Mouse (Mus musculus): ENCODE measurements around the gene Rabggtb. TPM values are rescaled to one million over a fixed set of nuclear protein-coding genes. Genes with fewer than 3 reads are reported as not detected.

Rabggtb gene
- polyA plus RNA-seq, 1 experiment = 2.3 TPM

DNA sequence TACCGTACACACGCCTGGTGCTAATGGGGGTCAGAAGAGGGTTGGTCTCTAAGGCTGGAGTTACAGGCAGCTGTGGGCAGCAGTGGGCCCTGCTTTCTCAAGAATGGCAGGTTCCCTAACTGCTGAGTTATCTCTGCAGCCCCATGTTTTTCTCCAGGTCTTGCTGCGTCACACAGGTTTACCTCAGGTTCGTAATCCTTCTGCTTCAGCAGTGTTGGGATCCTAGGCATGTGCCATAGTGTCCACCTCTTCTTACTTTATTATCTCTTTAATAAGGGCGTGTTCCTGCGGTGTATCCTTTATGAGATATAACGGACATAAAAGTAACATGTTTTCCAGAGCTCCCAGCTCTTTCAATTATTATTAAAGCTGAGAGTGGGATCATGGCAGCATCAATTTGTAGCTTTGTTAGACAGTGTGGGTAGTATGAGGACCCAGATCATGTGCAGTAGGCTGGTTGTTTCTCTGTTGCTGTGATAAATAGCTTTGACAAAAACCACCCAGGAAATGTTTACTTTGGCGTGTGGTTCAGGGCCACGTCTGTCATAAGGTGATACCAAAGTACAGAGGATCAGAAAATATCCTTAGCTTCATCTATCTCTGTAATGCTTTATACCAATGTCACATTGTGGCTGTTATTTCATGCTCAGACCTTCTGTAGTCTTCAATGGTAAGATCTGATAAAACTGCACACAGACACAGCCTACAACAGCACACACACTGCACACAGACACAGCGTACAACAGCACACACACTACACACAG lies 8.5 kb upstream of the Rabggtb start:
- H3K36me3 ChIP-seq (replicated peaks; ENCODE audit: low read length) = peaks cover 54% of the 10 kb centered on the region
- H3K4me3 ChIP-seq (replicated peaks) = no peak overlapping the region
- no peak for TF ChIP-seq GATA1 (IDR thresholded peaks at IDR 0.05; ENCODE audit: borderline replicate concordance, low read length)
- TF ChIP-seq FLI1 (IDR thresholded peaks at IDR 0.05; ENCODE audit: low read length) = no peak
- no peaks in the 10 kb centered on the region for H3K27me3 ChIP-seq (replicated peaks)
- H3K9me3 ChIP-seq = no peaks in the 10 kb centered on the region
- H3K4me1 ChIP-seq = peaks cover 36% of the 10 kb centered on the region

DNA sequence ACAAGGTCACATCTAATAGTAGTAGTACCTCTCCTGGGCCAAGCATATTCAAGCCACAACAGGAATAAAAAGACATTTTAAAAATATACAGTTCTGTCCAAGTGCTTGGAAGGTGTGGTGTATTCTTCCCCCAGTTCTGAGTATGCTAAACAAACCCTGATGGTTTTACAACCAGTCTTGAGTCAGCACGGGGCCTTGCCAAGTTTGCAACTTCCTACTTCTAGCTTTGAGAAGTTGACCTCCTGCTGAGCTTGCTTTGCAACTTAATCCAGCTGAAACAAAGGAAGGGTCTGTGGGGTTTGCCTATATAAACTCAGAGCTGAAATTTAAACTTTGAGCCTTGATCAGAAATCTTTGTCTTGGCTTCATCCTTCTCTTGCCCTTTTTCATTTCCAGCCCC lies 4.4 kb upstream of the Rabggtb start:
- Histone ChIP-seq H3K4me3 (replicated peaks) (no peak overlapping the region), H3K27me3 (replicated peaks) (no peaks in the 10 kb centered on the region), H3K9me3 (no peaks in the 10 kb centered on the region), H3K36me3 (replicated peaks; ENCODE audit: low read length) (peaks cover 21% of the 10 kb centered on the region), H3K4me1 (peaks cover 46% of the 10 kb centered on the region)
- no peak for TF ChIP-seq GATA1 (IDR thresholded peaks at IDR 0.05; ENCODE audit: borderline replicate concordance, low read length)
- TF ChIP-seq FLI1 (IDR thresholded peaks at IDR 0.05; ENCODE audit: low read length) = no peak

DNA sequence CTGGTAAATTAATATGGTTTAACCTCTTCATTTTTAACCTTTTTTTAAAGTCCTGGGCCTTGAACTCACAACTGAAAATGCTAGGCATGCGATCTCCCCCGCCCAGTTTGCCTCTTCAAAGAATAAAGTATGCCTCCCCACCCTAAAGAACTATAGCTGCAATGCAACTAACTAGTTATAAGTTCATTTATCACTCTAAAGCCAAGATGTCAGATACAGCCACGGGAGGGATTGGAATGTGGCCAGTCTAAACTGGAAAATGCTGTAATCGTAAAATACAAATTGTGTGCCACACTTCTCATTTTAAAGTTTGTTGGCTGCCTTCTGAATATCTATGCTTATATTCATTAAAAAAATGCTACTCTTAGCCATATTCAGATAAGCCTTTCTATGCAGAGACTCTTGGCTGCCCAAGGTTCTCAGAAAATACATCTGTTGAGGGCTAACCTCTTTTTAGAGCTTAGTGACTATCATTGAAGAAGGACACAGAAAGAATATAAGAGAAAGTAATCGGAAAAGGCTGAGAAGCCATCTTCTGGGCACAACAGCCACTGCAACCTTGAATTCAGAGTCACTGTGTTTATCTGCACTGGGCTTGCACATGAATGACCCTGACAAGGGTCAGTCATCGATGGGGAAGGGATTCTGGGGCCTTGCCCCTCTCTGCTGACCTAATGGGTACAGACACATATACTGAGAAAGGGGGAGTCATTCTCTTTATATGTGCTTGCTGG lies 868 bp upstream of the Rabggtb start:
- Histone ChIP-seq H3K36me3 (replicated peaks; ENCODE audit: low read length) (peaks cover 30% of the 10 kb centered on the region), H3K27me3 (replicated peaks) (no peaks in the 10 kb centered on the region), H3K9me3 (no peaks in the 10 kb centered on the region), H3K4me1 (peaks cover 53% of the 10 kb centered on the region), H3K4me3 (replicated peaks) (peak overlapping the region; percentile 98)
- no peak for TF ChIP-seq GATA1 (IDR thresholded peaks at IDR 0.05; ENCODE audit: borderline replicate concordance, low read length)
- no peak for TF ChIP-seq FLI1 (IDR thresholded peaks at IDR 0.05; ENCODE audit: low read length)

DNA sequence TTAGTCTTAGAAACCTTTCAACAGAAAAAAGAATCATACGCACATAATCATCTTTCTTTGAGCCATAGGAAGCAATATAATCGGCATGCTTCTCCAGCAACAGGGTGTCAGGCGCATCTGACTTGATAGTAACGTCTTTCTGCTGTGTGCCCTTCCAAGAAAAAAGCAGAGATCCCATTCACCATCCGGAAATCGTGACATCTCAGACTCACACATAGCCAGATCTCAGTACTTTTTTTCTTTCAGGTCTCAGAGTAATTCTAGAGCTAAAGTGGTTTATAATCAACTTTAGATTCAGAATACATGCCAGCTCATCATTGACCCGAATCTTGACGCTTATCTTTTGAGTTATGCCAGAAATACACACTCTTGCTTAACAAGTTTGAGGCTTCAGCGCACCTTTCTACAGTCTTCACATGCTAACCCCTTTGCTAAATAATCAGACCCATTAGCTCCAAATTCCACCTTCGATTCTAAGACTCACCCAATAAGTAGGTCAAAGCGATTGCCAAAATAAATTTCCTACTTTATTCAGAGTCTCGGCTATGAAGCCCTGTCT lies 848 bp downstream of the Rabggtb start:
- H3K4me1 ChIP-seq = peaks cover 58% of the 10 kb centered on the region

DNA sequence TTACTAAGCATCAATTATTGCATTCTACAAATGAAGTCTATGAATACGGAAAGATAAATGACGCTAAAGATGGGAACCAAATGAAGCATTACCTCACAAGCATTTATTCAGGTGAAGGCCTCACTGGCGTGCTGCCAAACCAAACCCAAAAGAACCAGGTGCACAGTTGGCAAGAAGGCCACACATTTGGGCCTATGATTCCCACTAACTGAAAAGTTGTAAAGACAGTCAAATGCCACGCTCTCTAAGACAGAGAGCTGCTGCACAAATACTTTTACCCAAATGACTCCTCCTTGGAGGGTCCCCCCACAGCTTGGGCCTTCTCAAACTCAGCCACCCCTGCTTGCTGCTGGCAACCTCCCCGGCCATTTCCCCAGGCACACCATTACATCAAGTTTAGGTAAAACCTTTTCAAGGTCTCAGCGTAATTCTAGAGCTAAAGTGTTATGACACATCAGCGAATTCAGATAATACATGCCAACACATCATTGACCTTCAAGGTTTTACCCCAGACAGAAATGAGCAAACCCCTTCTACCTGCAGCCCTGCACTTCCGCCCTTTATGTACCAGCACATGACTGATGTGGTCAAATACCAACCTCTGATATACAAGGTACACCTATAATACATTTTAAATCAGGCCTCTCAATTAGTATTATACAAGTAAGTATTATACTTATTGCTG lies 1.5 kb downstream of the Rabggtb start:
- Histone ChIP-seq H3K36me3 (replicated peaks; ENCODE audit: low read length) (peaks cover 53% of the 10 kb centered on the region), H3K4me1 (peaks cover 56% of the 10 kb centered on the region), H3K4me3 (replicated peaks) (peak overlapping the region; percentile 98), H3K9me3 (no peaks in the 10 kb centered on the region), H3K27me3 (replicated peaks) (no peaks in the 10 kb centered on the region)
- TF ChIP-seq GATA1 (IDR thresholded peaks at IDR 0.05; ENCODE audit: borderline replicate concordance, low read length) (no peak), FLI1 (IDR thresholded peaks at IDR 0.05; ENCODE audit: low read length) (no peak)

More for the DNA sequence above, 848 bp downstream of the Rabggtb start:
- Histone ChIP-seq H3K36me3 (replicated peaks; ENCODE audit: low read length) (peaks cover 47% of the 10 kb centered on the region), H3K9me3 (no peaks in the 10 kb centered on the region), H3K4me3 (replicated peaks) (peak overlapping the region; percentile 98), H3K27me3 (replicated peaks) (no peaks in the 10 kb centered on the region)
- TF ChIP-seq FLI1 (IDR thresholded peaks at IDR 0.05; ENCODE audit: low read length) (no peak), GATA1 (IDR thresholded peaks at IDR 0.05; ENCODE audit: borderline replicate concordance, low read length) (no peak)

- Histone ChIP-seq H3K9me3 (no peaks in the 10 kb centered on the region), H3K36me3 (replicated peaks; ENCODE audit: low read length) (peaks cover 62% of the 10 kb centered on the region), H3K4me1 (peaks cover 59% of the 10 kb centered on the region), H3K27me3 (replicated peaks) (no peaks in the 10 kb centered on the region), H3K4me3 (replicated peaks) (peak overlapping the region; percentile 98)
- TF ChIP-seq FLI1 (IDR thresholded peaks at IDR 0.05; ENCODE audit: low read length) = no peak
- TF ChIP-seq GATA1 (IDR thresholded peaks at IDR 0.05; ENCODE audit: borderline replicate concordance, low read length) = no peak
Observed at GRCm38 (mm10) chr3:153910489-153910888, 2.3 kb downstream of the Rabggtb start.

GRCm38 (mm10) chr3:153908919-153909318 lies 3.9 kb downstream of the Rabggtb start:
- Histone ChIP-seq H3K27me3 (replicated peaks) (no peaks in the 10 kb centered on the region), H3K9me3 (no peaks in the 10 kb centered on the region), H3K4me1 (peaks cover 62% of the 10 kb centered on the region), H3K4me3 (replicated peaks) (peak overlapping the region; percentile 7), H3K36me3 (replicated peaks; ENCODE audit: low read length) (peaks cover 77% of the 10 kb centered on the region)
- TF ChIP-seq FLI1 (IDR thresholded peaks at IDR 0.05; ENCODE audit: low read length) (no peak), GATA1 (IDR thresholded peaks at IDR 0.05; ENCODE audit: borderline replicate concordance, low read length) (no peak)

GRCm38 (mm10) chr3:153906136-153906871 lies 6.5 kb downstream of the Rabggtb start, which contains the start of gene Msh4:
Gene Msh4, minus strand, starts transcription at chr3:153906138.
- H3K36me3 ChIP-seq (replicated peaks; ENCODE audit: low read length) = peaks cover 79% of the 10 kb centered on the region
- peaks cover 57% of the 10 kb centered on the region for H3K4me1 ChIP-seq
- no peaks in the 10 kb centered on the region for H3K9me3 ChIP-seq
- TF ChIP-seq FLI1 (IDR thresholded peaks at IDR 0.05; ENCODE audit: low read length) (no peak), GATA1 (IDR thresholded peaks at IDR 0.05; ENCODE audit: borderline replicate concordance, low read length) (no peak)
- H3K27me3 ChIP-seq (replicated peaks) = no peaks in the 10 kb centered on the region
- H3K4me3 ChIP-seq (replicated peaks) = no peak within 1 kb of the TSS

Measured in megakaryocyte, embryonic 14.5 days (primary cell).